Mouse (Mus musculus) thymus, postnatal 0 days (tissue): ENCODE measurements around the gene Mettl26. TPM values are rescaled to one million over a fixed set of nuclear protein-coding genes. Genes with fewer than 3 reads are reported as not detected.
"Not testable (repeated sequence)": the region's sequence is repeated elsewhere in the genome, so short reads cannot be mapped to it uniquely, and the experiment has no call there.

Experiments
- DNase-seq: peaks from one replicate; pipeline ENCODE4 v3.0.0-alpha.2; 2015; ENCODE audit warnings: low spot score
- polyA plus RNA-seq: library from polyadenylated mRNA; unstranded; fragments of >200 nt; fragmentation: Nextera tagmentation; extraction: Ambion mirVana; gene quantifications from 2 replicates; pipeline ENCODE4 v1.2.1, GENCODE M21; 2015

Gene Mettl26
- polyA plus RNA-seq, 1 experiment from 2014 or later = 47.0 TPM

DNA sequence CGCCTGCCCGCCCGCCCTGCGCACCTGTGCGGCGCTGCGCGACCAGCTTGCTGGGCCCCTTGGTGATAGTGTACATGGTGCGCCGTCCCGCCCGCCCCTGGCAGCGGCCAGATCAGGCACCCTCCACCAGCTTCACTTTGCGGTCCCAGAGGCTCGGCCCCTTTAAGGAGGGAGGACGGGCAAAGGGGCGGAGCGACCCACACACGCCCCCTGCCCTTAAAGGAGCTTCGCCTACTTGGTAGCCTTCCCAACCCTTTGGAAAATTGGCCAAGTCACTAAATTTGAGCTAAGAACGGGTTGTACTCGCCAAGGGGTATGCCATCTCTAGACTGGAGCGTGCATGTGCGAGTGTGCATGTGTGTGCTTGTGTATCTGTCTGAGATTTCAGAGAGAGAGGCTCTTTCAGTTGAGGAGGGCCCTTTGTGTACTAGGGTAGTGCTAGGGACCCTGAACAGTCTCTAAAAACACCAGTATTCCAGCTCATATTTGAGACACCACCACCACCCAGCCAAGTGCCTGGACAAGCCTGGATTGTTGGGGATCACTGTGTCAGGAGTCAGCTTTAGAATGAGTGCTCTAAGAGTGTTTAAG is 6.2 kb upstream of the Mettl26 start, which contains the start of gene Mcrip2:
Mcrip2 (minus strand) TSS at position 164 of the 591 bp plus-strand sequence.
- peak; percentile 69 for DNase-seq

DNA sequence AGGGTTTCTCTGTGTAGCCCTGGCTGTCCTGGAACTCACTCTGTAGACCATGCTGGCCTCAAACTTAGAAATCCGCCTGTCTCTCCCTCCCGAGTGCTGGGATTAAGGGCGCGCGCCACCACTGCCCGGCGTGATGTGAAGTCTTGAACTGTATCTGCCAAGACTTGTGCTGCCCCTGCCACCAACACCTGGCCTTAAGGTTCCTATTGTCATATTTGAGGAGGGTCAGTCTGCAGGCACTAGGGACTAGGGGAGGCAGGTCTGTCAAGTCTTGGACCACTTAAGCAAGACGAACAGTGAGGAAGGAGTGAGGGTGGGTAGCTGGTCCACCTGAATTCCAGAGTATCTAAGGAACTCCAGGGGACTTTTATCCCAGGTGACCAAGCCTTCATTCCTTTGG is 5.4 kb upstream of the Mettl26 start:
- no peak for DNase-seq

DNA sequence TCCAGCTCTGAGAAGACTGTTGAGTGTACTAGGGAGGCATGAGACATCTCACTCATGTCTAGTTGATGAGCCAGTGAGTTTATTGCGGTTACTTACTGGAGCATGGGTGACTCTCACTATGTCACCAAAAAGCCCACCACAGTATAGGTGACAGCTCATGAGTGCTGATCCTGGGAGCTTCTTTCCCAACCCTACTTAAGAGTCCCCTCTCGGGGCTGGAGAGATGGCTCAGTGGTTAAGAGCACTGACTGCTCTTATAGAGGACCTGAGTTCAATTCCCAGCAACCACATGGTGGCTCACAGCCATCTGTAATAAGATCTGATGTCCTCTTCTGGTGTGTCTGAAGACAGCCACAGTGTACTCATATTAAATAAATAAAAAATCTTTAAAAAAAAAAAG is 4.9 kb upstream of the Mettl26 start:
- no peak for DNase-seq

DNA sequence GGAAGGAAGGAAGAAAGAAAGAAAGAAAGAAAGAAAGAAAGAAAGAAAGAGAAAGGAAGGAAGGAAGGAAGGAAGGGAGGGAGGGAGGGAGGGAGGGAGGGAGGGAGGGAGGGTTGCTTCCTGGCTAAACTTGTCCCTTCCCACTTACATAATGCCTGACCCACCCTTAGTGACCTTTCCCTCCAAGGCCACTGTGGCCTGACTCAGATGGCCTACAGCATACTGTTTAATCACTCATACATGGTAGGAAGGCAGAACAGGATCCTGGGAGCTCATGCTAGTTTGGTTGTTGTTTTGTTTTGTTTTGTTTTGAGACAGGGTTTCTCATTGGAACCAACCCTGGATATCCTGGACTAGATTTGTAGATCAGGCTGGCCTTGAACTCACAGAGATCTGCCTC is 3.3 kb upstream of the Mettl26 start:
- not testable (repeated sequence) for DNase-seq

DNA sequence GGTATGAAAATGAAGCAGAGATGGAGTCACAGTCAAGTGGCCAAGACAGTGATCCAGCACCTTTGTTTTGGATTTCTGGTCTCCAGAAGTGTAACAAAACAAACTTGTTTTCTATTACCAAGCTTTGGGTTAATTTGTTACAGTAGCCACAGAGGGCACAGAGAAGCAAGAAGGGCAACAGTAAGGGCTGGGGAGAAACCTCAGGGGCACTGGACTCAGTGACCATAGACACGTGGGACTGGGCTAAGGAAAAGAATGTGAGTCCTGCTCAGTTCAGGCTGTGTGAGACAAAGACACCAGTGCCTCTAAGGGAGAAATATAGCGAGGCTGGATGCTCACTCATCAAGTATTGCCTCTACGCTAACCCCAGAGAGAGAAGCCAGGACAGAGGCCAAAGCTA is 2.2 kb upstream of the Mettl26 start:
- no peak for DNase-seq

DNA sequence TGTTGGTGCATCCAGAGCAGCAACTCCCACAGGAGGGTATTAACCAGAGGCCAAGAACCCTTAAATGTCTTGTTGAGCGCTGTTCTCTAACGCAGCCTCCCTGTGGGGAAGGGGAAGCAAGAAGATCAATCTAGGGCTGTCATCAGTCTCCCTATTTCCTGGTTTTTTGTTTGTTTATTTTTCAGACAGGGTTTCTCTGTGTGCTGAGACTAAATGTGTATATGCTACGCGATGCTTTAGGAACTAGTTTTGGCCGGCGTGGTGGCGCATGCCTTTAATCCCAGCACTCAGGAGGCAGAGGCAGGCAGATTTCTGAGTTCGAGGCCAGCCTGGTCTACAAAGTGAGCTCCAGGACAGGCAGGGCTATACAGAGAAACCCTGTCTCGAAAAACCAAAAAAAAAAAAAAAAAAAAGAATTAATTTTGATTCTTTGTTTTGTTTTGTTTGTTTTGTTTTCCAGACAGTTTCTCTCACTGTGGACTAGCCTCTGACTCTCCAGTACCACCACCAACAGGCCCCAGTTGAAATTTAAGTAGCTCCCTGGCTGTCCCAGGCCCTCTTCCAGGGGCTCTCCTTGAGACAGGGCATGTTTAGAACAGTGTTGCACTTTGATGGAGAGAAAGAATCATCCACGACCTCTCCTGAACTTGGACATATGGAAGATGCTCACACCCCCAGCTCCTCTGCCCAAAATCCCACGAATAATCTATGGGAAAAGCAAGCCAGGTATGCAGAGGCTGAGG is 1.3 kb upstream of the Mettl26 start:
- DNase-seq = no peak

DNA sequence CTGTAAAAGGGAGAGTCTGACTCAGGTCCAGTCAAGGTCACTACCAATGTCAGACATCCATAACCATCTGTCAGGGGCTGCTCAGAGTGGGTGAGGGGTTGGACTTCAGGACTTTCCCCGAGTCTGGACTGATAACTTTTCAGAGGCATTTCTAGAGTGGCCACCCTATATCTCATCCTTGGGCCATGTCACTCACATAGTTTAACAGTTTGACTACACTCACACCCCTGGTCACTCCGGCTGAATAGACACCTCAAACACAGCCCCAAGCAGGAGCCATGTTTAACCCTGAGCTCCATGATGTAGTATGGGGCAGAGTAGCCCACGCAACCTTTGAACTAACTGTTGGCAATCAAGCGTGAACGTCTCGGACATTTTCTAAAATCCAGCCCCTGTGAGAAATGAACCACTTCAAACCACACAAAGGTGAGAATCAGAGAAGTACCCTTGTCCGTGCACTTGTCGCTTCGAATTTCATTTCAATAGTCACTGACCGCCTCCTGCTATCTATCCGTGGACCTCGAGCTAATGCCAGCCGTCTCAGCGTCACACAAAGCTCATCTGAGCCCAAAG is 640 bp upstream of the Mettl26 start:
- no peak for DNase-seq

DNA sequence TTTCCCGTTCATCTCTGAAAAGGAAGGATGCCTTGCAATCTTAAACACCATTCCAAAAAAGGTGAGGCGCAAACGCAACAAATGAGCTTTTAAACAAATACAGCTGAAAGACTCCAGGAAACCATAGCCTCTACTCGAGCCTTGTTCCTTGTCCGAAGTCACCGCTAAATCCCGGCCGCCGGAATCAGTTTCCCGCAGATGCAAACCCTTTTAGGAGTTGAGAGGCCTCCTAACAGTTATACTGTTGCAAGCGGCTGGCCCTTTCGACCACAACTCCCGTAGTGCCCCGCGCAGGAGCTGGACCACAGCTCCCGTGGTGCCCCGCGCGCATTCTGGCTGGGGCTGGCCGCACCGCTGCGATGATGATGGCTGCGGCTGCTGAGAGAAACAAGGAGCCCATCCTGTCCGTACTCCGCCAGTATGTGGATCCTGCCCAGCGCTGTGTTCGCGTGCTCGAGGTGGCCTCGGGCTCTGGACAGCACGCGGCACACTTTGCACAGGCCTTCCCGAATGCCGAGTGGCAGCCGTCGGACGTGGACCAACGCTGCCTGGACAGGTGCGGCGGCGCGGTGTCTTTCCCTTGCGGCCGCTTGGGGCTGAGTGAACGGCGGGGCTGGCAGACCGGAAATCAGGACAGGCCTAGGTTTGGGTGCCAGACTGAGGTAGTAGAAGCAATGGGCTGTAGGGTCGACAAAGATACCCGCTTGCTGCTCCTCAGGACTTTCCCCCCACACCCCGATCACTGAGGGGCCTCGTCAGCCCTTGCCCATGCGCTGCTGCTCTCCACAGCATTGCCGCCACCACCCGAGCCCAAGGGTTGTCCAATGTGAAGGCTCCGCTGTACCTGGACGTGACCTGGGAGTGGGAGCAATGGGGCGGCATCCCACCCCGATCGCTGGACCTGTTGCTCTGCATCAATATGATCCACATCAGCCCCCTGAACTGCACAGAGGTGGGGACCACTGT is 580 bp downstream of the Mettl26 start:
- peak; percentile 84 for DNase-seq

DNA sequence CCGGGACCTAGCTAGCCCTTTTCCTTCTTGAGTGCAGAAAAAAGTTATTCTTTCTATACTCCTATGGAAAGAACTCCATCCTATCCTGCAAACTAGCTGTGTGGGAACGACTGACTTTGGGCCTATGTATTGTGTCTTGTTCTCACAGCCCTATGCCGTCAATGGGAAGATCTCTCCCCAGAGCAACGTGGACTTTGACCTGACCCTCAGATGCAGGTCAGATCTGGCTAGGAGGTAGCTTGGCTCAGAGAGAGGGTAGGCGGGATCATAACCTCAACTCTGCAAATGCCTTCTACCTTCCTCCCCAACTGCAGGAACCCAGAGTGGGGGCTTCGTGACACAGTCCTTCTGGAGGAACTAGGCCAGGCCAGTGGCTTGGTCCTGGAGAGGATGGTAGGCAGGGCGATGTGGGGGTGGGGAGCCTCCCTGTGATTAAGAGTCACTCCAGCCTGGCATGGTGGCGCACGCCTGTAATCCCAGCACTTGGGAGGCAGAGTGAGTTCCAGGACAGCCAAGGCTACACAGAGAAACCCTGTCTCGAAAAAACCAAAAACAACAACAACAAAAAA is 1.6 kb downstream of the Mettl26 start:
- no peak for DNase-seq

DNA sequence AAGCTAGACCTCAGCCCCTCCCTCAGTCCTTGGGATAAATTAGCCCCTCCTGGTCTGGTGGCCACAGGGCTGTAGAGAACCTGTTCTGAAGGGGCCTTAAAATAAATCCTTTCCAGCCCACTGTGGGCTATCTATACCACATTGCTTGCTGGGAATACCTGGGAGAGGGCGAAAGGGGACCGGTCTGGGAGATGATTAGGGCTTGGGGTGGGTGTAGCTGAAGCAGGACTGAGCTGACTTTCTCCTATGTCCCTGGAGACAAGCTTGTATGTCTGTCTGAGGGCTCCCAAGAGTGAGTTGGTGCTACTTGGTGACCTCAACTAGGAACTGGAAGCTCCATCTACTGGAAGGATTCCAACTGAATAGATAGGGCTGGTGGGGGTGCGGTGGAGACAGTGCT is 2.2 kb downstream of the Mettl26 start:
- no peak for DNase-seq

DNA sequence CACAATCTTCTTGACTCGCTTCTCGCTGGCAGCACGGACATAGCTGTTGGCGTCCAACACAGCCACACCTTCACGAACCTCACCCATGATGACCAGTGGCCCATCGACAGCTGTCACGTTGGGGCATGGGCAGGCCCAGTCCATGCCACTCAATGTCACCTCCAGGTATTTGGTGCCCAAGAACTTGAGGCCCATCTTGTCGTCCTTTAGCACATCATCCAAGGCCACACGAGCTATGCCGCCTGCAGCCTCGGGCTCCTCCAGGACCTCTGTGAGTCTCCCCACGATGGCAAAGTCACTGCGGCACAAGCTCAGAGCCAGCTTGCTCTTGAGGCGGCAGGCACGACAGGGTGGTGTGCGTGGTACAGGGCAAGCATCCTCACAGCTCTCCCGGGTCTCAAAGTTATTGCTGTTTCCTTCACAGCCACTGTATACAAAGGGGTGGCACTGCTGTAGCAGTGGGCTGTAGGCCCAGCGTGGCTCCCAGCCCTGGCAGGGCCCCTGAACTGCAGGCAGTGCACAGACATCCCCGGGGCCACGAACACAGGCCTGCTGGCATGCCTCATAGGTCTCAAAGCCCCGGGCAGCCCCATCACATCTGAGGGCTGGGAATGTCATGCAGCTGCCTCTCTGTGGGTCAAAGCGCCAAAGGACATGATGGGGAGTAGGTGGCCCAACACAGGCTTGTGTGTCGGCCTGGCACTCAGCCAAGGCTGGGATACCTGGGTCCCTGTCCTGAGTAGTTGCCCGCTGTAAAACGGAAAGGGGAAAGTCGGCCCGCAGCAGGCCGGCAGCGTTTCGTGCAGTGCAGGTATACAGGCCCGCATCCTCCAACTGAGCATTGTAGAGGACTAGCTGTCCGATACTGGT is 3.1 kb downstream of the Mettl26 start:
- DNase-seq = no peak

DNA sequence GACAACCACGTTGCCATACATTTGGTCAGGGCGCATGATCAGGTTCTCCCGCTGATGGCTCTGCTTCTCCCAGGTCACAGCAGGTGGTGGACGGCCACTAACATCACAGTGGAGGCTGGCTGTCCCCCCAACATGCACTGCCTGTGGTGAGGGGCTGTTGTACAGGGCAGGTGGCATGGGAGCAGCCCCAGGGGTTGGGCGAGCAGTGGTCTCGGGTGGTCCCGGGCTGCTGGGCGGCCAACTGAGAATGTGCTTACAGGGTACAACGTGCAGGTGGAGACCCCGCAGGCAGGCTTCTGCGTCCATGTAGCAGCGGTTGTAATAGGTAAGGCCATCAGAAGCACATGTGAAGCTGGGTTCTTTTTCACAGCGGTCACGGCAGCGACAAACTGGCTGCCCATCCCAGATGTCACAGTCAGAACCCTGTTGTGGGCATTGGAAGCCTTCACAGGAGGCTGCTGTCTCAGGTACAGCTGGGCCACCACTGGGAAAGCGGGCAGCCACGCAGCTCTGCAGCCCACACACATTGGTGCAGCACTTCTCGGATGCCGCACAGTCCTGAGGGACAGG is 3.8 kb downstream of the Mettl26 start:
- DNase-seq = no peak

DNA sequence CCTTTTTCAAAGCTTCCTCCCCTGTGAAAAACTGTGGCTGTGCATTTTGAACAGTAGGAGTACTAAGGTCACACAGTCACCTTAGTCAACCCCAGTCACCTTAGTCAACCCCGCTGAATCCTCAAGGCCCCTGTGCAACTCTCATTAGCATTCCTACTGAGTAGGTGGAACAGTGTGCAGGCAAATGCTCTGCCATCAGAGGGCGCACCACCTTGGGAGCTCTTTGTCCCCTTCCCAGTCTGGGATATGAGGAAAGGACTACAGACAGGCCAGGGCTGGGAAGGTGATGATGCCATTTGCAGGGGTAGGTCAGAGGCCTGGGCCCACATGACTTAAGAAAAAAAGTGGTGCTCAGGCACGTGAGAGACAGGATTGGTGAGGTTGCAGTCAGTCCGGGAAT is 4.4 kb downstream of the Mettl26 start:
- DNase-seq = no peak

DNA sequence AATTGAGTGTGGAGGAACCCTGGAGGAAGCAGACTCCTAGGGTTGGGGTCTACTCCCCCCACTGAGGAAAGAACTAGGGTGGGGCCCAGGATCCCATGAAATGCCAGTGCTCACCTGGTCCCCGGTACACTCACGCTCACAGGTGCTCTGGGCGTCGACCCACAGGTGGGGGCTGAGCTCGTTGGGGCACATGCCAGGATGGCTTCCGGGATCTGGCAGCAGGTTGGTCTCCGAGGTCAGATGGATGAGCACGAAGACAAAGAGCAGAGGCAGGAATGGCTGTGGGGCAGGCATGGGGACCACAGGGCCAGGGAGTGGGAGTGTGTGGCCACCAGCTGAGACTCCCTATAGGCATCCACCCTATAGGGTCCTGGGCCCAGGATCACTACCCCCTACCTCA is 4.9 kb downstream of the Mettl26 start:
- no peak for DNase-seq

DNA sequence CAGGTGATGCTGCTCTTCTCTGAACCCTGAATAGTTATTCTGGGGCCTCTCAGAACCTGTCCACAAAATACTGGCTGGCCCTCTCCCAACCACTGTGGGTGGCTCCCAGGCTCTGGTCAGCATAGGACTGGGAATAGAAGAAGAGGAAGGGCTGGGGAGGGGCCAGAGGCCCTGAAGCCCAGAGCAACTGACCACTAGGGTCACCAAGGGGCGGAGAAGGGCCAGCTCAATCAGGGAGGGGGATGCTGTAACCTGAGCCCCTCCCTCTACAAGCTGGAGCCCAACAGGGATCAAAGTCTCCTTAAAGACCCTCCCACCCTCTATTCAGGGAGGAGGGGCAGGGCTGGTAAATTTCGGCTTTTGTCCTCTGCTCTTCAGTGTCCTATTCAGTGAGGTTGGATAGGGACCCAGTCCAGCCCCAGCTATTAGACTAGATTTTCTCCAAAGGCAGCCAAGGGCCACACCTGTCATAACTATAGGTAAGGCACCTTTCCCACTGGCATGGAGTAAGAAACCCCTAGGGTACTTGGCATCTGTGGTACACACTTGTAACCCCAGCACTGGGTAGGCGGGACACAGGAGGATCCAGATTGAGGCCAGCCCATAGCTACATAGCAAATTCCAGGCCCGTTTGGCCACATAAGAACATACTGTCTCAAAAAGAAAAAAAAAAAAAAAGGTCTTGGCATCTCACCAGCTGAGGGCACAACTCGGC is 5.5 kb downstream of the Mettl26 start, which contains the start of gene Wfikkn1:
Wfikkn1 (minus strand) TSS at position 663 of the 715 bp plus-strand sequence.
- DNase-seq = no peak

DNA sequence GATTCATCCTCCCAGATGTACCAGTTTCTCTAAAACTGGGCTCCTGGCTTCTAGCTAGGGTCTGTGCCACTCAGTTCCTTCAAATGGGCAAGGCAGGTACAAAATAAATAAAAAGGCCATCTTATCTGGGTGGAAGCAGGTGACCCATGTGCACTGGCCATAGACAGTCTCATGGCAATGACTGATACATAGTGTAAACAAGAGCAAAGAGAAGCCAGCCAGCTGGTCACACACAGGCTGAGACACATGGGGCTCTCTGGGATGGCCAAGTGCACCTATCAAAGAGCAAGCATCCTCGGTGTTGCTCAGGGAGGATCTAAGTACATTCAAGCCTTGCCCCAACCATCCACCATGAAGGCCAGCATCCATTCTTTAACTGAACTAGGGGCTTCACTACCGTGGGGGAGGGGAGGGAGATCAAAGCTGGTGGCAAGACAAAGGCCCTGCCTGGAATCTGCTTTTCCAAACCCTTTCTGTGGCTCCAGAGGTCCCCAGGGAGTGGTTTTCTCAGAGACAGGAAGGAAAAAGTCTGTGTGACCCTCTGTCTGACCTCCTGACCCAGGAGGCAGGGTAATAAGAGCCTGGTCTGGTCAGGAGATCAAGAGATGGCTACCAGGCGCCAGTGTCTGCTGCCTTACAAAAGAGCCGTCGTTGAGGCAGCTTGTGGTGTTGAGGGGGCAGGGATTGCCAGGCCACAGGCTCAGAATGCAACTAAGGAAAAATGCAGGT is 6.2 kb downstream of the Mettl26 start:
- no peak for DNase-seq

DNA sequence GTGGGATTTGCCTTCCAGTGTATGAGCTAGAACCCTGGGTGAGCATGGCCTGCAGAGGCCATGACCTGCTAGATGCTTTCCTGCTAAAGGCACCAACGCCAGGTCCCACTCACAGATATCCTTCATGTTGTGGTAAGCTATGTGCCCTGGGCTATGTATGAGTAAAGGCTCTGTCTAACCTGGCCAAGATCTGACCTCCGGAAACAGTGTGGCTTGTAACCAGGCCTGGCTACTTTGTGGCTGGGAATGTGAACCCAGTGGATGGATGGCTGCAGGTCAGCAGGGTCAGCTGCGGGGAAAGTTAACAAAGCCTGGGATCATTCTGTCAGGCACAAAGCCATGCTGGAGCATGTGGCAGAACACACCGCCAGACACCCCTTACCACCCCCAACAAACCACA is 6.8 kb downstream of the Mettl26 start:
- DNase-seq = no peak

DNA sequence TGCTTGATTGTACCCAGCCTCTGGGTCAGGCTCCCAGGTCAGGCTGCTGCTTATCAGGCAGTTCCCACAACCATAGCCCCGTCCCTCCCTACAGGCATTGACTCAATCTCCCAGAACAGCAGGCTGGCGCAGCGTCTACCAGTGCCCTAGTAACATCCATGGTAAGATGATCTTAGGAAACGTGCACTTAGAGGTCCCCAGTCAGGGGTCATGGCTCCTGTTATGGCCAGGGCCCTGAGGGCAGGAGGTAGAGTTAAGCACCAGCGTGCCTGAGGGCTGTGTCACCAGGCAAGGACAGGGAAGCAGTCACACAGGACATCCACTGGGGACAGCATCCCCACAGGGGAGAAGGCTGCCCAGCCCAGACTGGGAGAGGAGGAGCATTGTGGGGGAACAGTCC is 7.4 kb downstream of the Mettl26 start:
- DNase-seq = no peak

DNA sequence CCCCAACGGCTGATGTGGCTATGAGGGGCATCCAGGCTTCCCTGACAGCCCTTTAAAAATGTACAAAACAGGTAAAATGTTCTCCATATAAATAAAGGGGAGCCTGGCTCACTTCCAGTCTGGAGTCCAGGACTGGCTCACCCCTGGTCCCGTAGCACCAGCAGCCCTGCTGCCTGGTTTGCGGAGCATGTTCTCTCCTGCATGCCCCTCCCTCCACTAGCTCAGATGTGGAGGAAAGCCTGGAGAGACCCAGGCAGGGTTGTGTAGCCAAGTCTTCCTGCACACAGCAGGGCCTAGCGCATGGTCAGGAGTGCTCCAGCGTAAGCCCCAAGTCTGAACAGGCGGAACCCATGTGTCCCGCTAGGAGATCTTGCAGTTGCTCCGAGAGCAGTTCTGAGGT is 8.4 kb downstream of the Mettl26 start:
- DNase-seq = no peak
